Mouse (Mus musculus): Measurements from ENCODE around the gene Upk3bl. TPM values are rescaled to one million over a fixed set of nuclear protein-coding genes. Genes with fewer than 3 reads are reported as not detected.

Upk3bl gene
- 1.3 and 1.6 TPM in 2 replicates for polyA plus RNA-seq (2012; rRNA removed)

GRCm38 (mm10) chr5:136054301-136055077 is at the start of gene Upk3bl:
TSS of gene Upk3bl (plus strand) at chr5:136054492.
- DNase-seq (ENCODE audit: low read depth, low spot score): no peak
- WGBS: 57% methylated on average over 11 of the region's 11 CpGs

GRCm38 (mm10) chr5:136004537-136004936 is 49.8 kb upstream of the Upk3bl start:
- 86% methylated on average over 4 of the region's 4 CpGs for WGBS
- no peak for DNase-seq (ENCODE audit: low read depth, low spot score)

GRCm38 (mm10) chr5:136007745-136008144 is 46.5 kb upstream of the Upk3bl start:
- WGBS: 79% methylated on average over 7 of the region's 7 CpGs
- no peak for DNase-seq (ENCODE audit: low read depth, low spot score)

DNA sequence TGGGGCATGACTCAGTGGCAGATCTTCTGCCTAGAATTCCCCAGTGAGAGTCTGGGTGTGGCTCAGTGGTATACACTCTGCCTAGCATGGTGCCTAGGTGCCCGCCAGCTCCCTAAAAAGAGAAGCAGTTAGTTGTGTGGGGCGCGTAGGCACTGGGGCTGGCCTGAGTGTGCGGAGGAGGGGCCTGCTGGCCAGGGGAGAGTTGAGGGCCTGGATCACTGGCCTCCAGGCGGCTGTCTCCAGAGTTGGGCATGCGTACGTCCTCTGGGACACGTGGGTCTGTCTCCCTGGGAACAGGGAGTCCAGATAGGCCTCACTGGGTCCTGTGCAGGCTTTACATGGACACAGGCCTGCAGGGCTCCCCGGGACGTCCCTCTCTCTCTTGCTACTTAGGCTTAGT is 39.4 kb upstream of the Upk3bl start:
- DNase-seq (ENCODE audit: low read depth, low spot score): no peak
- 90% methylated on average over 10 of the region's 10 CpGs for WGBS

DNA sequence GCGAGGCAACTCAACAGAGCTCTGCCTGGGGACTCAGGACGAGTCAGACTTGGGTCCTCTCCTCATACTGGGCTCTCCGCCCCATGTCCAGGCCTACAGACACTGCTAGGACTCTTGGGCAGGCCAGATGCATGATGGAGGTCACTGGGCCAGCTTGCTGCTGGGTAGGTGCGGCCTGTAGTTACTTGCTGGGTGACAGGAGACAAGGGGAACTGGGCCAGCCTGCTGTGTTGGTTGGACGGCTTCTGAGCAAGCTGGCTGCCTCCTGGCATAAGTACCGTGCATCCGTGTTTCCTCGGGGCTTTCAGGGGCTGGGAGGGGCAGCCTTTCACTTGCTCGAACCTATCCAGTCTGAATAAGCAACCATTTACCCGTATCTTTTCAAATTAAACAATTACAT is 38.7 kb upstream of the Upk3bl start:
- 75% methylated on average over 10 of the region's 10 CpGs for WGBS
- no peak for DNase-seq (ENCODE audit: low read depth, low spot score)

DNA sequence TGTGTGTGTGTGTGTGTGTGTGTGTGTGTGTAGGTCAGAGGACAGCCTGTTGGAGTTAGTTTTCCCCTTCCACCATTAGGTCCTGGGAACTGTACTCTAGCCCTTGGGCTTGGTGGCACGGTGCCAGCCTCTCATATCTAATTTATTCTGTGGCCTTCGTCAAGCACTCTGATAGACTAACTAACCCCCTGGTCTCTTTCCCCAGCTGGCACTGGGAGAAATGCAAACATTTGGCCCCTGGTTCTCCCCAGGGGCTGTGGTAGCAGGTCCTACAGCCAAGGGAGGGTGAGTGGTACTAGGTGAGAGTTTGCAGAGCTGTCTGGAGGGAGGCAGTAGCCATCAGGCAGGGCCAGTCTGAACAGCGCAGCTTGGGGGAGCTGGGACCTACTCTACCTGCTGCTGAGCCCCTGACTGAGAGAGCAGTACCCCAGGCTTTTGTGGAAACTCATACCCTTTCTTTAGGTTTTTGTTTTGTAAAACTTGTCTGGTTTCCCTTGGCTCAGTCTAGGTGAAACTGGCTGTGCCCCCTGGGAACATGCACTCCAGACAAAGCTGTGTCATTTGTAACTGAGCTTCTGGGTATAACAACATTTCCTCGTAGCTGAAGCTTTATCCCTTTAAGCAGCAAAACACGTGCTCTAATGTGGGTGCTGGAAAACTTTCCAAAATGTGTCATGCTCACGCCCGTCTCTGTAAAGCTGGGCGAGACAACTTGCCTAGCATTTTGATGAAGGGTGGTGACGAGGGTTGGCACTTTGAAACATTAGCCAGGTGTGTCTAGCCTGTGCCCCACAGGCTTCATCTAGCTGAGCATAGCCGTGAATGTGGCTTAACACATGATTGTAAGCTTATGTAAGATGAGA is 38.0 kb upstream of the Upk3bl start:
- DNase-seq (ENCODE audit: low read depth, low spot score): no peak
- 44% methylated on average over 10 of the region's 10 CpGs for WGBS

- no peak for DNase-seq (ENCODE audit: low read depth, low spot score)
These were observed 37.0 kb upstream of the Upk3bl start for GRCm38 (mm10) chr5:136017262-136017661.

DNA sequence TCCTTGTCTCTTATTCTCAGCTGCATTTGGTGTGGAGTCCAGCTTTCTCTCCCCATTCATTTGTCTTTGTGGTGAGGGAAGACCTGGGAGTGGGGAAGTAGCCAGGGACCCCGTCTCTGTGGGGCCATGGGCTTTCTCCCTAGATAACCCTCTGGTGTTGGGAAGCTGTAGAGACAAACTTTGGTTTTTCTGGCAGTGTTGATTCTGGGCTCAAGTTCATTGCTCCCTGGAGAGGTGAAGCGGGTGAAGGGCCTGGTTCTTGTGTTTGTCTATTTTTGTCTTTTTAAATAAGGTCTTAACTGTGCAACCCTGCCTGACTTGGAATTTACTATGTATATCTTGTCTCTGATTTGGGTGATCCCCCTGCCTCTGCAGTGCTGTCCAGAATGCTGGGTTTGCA is 35.6 kb upstream of the Upk3bl start:
- 87% methylated on average over 2 of the region's 2 CpGs for WGBS
- DNase-seq (ENCODE audit: low read depth, low spot score): no peak

More at GRCm38 (mm10) chr5:136017262-136017661, 37.0 kb upstream of the Upk3bl start:
- WGBS: 83% methylated on average over 6 of the region's 6 CpGs

DNA sequence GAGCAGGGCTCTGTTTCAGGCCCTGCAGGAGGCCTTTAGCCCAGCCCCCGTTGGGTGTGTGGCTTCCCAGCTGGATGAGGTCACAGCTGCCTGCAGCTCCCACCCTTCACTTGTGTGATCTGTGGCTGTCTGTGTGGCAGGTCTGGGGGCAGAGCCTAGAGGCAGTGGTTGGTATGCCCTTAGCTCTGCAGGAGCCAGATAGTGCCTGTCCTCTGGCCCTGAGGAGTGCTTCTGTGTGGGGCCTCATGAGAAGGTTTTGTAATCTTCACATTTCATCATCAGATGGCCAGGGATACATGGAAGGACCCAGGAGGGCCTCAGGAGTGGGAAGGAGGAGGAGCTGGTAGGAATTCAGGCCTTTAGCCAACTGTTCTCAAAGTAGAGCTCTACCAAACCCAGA is 34.4 kb upstream of the Upk3bl start:
- no peak for DNase-seq (ENCODE audit: low read depth, low spot score)
- WGBS: 64% methylated on average over 1 of the region's 1 CpGs

DNA sequence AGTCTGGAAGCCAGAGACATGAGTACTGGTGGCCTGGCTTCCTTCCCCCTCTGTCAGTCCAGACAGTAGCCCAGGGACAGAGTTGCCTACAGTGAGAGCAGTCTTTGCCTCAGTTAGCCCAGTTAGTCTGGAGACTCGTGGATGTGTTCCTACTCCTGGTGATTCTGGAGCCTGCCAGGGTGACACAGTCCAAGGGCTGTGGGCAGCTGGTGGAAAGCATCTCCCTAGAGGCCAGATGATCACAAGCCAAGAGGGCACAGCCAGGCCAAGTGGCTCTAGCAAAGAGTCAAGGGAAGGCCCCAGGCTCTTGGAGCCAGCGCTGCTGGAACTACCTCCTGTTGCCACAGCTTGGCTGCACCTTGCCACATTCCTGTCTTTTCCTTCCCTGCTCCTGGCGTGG is 28.6 kb upstream of the Upk3bl start:
- no peak for DNase-seq (ENCODE audit: low read depth, low spot score)
- WGBS: 81% methylated on average over 3 of the region's 3 CpGs

DNA sequence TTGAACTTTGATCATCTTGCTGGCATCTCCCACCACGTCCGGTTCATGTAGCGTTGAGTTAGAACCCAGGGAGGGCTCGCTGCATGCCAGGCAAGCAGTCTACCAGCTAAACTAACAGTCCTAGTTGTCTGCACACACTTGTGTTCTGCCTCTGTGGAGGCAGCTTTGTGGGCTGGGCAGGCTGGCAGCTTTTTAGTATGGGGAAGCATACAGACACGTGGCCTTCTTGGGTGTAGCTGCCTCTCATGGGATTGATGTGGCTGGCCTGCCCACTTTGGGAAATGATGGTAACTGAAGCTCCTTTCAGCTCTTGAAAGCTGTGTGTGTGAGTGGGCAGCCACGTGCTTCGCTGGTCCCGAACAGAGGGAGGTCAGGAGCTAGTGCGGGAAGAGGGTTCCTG is 27.4 kb upstream of the Upk3bl start:
- 90% methylated on average over 9 of the region's 9 CpGs for WGBS

DNA sequence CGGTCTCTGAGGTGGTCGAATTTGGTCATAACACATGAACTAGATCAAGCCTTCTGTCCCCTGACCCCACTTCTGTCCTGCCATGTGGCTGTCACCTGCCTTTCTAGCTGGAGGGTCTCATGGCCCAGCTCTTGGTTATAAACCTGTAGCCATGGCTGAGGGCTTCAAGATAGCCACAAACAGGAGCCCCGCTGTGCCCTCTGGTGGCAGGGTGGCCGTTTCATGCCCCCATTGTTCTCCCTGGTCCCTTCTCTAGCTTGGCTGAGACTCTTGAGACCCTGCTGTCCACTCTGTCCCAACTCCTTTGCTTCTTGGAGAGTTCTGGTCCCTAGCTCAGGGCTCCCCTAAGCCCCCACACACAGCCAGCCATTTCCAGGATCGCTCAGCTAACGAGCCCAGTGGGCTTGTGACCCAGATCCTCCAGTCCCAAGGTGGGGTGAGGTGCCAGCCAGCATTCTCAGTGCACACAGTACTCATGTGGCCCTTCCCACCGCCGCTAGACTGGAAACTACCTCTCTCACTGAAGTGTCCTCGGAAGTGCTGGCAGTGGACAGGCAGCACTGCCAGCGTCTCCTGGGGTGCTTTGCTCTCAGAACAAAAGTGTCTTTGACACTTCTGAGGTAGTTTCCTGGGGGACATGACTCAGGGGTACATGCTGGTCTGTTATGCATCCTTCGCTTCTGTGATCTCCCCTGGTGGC is 26.5 kb upstream of the Upk3bl start:
- no peak for DNase-seq (ENCODE audit: low read depth, low spot score)
- WGBS: 92% methylated on average over 11 of the region's 11 CpGs

More for the DNA sequence above, 27.4 kb upstream of the Upk3bl start:
- DNase-seq (ENCODE audit: low read depth, low spot score): no peak

DNA sequence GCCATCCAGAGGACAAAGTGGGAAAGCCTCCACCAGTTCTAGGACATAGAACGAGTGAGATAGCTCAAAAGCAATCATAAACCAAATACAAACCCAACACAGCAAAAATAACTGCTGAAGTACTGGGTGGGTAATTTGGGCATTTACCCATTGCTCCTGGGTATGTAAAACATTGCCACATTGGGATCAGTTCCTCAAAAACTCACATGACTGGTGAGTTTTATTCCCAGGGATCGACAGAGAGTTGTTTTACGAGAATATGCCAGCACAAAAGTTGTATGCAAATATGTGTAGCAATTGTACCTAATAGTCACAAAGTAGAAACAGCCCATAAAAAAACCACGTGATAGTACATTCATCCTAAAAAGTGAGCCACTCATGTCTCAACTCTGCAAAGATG is 19.4 kb upstream of the Upk3bl start:
- 32% methylated on average over 4 of the region's 4 CpGs for WGBS
- no peak for DNase-seq (ENCODE audit: low read depth, low spot score)

DNA sequence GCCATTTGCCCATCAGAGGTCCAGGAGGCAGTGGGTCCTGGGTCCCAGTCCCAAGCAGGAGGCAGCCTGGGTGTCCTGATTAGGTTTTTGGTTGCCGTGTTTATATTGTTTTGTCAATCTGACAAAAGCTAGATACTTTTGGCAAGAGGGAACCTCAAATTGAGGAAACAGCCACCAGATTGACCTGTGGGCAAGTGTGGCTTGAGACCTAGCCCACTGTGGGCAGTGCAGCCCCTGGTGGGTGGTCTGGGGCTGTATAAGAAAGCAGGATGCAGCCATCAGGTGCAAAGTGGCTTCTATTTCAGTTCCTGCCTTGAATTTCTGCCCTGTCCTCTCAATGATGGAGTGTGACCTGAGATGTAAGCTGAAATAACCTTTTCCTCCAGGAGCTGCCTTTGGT is 19.0 kb upstream of the Upk3bl start:
- 82% methylated on average over 1 of the region's 1 CpGs for WGBS
- no peak for DNase-seq (ENCODE audit: low read depth, low spot score)

DNA sequence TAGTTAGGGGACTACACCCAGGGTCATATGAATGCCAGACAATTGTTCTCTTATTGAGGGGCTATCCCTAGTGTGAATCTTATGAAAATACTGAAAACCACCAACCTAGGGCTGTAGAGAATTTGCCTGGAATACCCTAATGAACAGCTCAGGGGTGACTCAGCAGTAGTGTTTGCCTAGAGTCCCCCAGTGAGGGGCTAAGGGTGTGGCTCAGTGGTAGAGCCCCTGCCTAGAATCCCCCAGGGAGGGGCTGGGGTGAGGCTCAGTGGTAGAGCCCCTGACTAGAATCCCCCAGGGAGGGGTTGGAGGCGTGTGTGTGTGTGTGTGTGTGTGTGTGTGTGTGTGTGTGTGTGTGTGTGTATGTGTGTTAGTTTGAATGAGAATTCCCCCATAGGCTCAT is 17.6 kb upstream of the Upk3bl start:
- WGBS: 88% methylated on average over 1 of the region's 1 CpGs
- DNase-seq (ENCODE audit: low read depth, low spot score): no peak

GRCm38 (mm10) chr5:136038258-136039214 is 15.8 kb upstream of the Upk3bl start, which contains the start of gene Upk3b:
TSS of gene Upk3b (plus strand) at chr5:136038496.
- DNase-seq (ENCODE audit: low read depth, low spot score): no peak

DNA sequence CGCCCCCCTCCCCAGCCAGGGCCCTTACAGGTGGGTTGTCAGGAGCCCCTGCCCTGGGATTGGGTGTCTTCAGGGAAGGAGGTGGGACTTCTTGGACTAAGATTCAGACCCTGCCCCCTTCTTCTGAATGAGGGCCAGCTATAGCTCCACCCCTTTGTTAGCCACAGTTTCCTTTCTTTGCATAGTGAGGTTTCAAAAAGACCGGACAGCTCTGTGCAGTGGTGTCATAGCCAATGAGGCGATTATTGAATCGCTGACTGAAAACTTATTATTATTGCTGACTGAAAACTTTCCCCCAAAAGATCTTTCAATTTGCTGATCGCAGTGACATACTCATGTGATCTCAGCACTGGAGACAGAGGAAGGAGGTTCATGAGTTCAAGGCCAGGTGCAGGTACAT is 14.1 kb upstream of the Upk3bl start:
- no peak for DNase-seq (ENCODE audit: low read depth, low spot score)
- WGBS: 61% methylated on average over 5 of the region's 5 CpGs

More at GRCm38 (mm10) chr5:136038258-136039214, 15.8 kb upstream of the Upk3bl start, which contains the start of gene Upk3b:
- WGBS: 51% methylated on average over 17 of the region's 17 CpGs

- no peak for DNase-seq (ENCODE audit: low read depth, low spot score)
- WGBS: 38% methylated on average over 2 of the region's 2 CpGs
These were observed 13.0 kb upstream of the Upk3bl start for GRCm38 (mm10) chr5:136041260-136041659.

GRCm38 (mm10) chr5:136041666-136042065 is 12.6 kb upstream of the Upk3bl start:
- DNase-seq (ENCODE audit: low read depth, low spot score): no peak
- WGBS: 94% methylated on average over 8 of the region's 8 CpGs

Data from large intestine, adult 2 months (tissue).